Mouse (Mus musculus) activated CD4-positive, CD25-positive, alpha-beta regulatory T cell (primary cell): ENCODE measurements around the gene Gm20458. TPM values are rescaled to one million over a fixed set of nuclear protein-coding genes. Genes with fewer than 3 reads are reported as not detected.

ENCODE experiments used
- polyA plus RNA-seq, 2 experiments: library from polyadenylated mRNA; unstranded; fragments of 100-300 nt; shearing (Covaris generic); gene quantifications; one replicate each; pipeline ENCODE4 v1.2.1; 2017

The Gm20458 gene
- 10 to 100 TPM; 11.8 to 17.1 TPM for polyA plus RNA-seq

DNA sequence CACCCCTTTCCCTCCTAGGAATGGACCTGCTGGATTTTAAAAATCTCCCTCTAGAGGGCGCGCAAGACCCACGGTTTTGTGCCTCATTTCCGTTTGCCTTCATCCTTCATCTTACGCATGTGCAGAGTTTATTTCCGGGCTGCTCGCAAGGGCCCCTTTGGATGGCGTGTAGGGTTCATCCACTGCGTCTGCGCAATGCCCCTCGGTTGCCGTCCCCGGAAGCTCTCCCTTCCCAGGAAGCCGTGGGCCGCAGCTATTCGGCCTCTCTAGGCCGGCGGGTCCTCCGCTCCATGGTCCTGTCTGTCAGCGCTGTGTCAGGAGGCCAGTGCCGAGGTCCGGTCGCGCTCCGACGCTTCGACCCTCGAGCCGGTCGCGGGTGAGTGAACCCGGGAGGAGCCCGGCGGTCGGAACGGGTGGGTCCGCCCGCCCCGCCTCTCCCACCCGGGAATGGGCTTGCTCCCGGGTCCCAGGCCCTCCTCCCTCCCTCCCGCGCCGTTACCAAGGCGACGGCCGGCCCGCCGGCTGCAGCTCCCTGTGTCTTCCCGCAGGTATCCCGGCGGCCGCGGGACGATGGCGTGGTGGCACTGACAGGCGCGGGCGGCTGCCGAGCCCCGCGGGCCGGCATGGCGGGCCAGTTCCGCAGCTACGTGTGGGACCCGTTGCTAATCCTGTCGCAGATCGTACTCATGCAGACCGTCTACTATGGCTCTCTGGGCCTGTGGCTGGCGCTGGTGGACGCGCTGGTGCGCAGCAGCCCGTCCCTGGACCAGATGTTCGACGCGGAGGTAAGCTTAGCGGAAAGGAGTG, at the start of gene Gm20458:
Gm20458 (plus strand) TSS at position 223 of the 807 bp plus-strand sequence.

DNA sequence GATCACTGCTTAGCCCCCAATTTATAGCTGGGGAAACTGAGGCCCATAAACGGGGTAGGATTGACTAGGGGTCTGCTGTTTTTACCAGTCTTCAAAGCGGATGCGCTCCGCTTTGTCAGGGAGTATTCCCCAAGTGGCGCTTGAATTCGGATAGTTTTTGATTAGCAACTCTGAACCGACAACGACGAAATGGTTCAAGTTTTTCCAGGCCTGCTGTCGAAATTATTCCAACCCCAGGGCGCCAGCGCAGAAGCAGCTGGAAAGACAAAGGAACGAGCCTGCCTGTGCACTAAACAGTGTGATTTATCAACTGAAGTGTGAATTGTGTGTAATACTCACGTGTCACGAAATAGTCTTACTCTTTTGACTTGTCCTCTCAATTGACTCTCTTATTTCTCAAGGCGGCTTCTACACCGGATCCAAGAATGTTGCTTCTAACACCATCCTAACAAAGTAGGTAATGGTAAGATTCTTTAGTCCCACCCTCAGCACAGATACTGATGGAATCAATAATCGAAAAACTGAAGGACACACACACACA, 17.2 kb upstream of the Gm20458 start, which contains the start of gene Sdc4:
Sdc4 (minus strand) TSS at position 428 of the 541 bp plus-strand sequence.

DNA sequence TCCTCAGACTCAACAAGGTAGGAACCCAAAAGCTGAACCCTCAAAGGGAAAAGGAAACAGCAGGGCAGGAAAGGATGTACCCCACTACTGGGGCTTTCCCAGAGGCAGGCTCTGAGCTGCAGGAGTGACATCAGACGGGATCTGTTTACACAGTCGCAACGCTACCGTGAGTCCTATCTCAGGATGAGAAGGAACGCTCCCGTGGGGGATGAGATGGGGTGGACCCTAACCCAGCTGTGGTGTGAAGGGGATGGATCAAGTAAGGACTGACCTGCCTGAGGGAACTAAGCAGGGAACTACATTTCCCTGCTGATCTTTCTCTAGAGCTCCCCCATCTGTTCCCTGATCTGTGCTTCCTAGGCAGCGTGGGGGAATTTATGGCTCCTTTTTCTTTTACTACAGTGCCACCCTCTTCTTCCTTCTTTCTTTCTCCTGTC, 3.9 kb upstream of the Gm20458 start, which contains the start of gene Sys1:
Sys1 (plus strand) TSS at position 101 of the 437 bp plus-strand sequence.

DNA sequence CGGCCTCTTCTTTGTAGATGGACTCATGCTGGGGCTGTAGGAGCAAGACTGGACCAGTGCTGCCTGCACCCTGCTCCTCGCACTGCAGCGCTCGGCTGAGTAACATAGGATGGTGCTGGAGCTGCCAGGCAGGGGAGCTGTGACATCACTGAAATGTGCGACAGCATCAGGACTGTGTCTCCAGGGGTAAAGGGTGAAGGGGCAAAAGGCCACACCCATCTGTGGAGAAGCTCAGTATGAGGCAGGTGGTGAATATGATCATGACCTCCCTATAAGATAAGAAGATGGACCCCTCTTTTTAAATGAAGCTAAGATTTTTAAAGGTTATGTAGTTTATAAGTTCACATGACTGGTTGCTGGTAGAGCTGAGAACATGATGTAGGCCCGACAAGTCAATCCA, 12.9 kb downstream of the Gm20458 start, which contains the start of gene Trp53tg5:
Trp53tg5 (minus strand) TSS at position 101 of the 400 bp plus-strand sequence.

DNA sequence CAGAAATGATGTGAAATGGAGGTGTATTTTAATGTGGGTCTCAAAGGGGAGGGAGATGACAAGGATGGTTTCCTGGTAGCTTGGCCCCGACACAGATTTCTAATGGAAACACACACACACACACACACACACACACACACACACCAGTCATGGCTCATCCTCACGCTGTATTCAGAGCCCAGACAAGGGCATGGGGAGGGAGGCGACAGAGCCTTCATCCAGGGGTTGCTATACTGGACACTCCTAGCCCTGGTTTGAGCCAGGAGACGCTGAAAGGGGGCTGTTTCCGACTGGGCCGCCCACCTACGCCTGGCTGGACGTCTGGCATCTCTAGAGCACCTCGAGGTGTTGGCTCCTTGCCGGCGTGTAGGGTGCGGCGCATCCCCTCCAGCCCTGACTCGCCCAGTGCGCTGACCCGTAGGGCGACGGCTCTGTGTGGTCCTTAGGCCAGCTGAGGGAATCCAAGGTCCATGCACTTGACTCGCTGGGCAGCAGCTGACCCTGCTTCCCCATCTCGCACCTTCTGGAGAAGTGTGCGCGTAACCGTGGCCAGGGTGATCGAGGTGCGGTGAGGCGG, 25.0 kb downstream of the Gm20458 start, which contains the start of gene Dbndd2:
Dbndd2 (plus strand) TSS at position 426 of the 577 bp plus-strand sequence.

DNA sequence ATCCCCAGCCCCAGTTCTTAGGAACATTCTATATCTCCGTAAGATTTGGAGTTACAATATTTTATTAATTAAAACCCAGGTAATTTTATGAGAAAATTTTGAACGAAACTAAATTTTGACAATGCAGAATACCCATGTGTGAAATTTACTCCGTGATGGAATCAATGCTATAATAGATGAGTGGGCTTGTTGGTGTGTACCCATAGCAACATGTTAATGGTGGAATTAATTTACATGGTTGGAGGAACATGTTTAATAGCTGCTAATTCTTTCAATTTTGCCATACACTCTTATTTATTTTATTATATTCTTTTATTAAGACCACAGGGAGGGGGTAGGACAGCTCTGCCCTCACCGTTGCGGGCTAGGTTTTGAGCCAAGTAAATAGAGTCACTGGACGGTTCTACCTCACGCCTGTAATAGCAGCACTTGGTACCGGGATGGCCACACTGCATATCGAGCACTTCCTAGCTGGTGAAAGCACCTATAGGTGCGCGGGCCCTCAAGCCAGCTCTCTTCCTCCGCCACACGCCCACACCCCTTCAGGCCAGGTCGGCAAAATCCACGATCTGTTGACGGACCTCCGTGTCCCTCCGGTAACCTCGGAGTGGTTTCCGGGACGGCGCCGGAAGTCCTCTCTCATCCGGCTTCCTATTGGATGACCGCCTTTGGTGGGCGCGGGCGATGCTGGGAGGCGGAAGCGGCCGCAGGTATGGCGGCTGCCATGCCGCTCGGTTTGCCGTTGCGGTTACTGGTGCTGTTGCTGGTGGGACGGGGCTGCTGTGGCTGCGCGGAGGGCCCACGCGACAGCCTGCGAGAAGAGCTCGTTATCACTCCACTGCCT, 36.3 kb downstream of the Gm20458 start, which contains the start of gene Pigt:
Pigt (plus strand) TSS at position 674 of the 844 bp plus-strand sequence.

Other genes with a start within 250 kb of the Gm20458 start
- gene Wfdc15b, start 239.3 kb upstream of the Gm20458 start, polyA plus RNA-seq, result not detected
- gene Svs2, start 222.5 kb upstream of the Gm20458 start, polyA plus RNA-seq, result not detected
- gene Svs3b, start 204.3 kb upstream of the Gm20458 start, polyA plus RNA-seq, result not detected
- gene Svs4, start 182.5 kb upstream of the Gm20458 start, polyA plus RNA-seq, result not detected
- gene Svs3a, start 171.7 kb upstream of the Gm20458 start, polyA plus RNA-seq, result not detected
- not detected for gene Svs6, start 144.2 kb upstream of the Gm20458 start, polyA plus RNA-seq
- gene Svs5, start 128.2 kb upstream of the Gm20458 start, polyA plus RNA-seq, result not detected
- 10 to 100 TPM in 1 of 2 experiments, 1 to 10 TPM in 1; 8.3 to 12.3 TPM for gene Slpi, start 71.9 kb upstream of the Gm20458 start, polyA plus RNA-seq
- gene Rbpjl, start 57.8 kb upstream of the Gm20458 start, polyA plus RNA-seq, result not detected
- not detected for gene Matn4, start 55.8 kb upstream of the Gm20458 start, polyA plus RNA-seq
- gene Sdc4, start 17.1 kb upstream of the Gm20458 start, polyA plus RNA-seq, result 10 to 100 TPM in 1 of 2 experiments, 1 to 10 TPM in 1; 2.1 to 10.2 TPM
- 100 to 1,000 TPM; 109 to 126 TPM for gene Sys1, start 4.0 kb upstream of the Gm20458 start, polyA plus RNA-seq
- under 1 TPM in 1 of 2 experiments, not detected in 1; 0.24 TPM for gene Trp53tg5, start 12.8 kb downstream of the Gm20458 start, polyA plus RNA-seq
- 1 to 10 TPM; 3.5 to 4.9 TPM for gene Dbndd2, start 25.1 kb downstream of the Gm20458 start, polyA plus RNA-seq
- 10 to 100 TPM; 32.7 to 39.1 TPM for gene Pigt, start 36.6 kb downstream of the Gm20458 start, polyA plus RNA-seq
- gene Wfdc2, start 101.4 kb downstream of the Gm20458 start, polyA plus RNA-seq, result 1 to 10 TPM in 1 of 2 experiments, under 1 TPM in 1; 0.43 to 1.1 TPM
- gene Spint3, start 112.5 kb downstream of the Gm20458 start, polyA plus RNA-seq, result not detected
- gene Wfdc6a, start 124.5 kb downstream of the Gm20458 start, polyA plus RNA-seq, result not detected
- gene Eppin, start 132.6 kb downstream of the Gm20458 start, polyA plus RNA-seq, result not detected
- under 1 TPM in 1 of 2 experiments, not detected in 1; 0.28 TPM for gene Wfdc6b, start 152.6 kb downstream of the Gm20458 start, polyA plus RNA-seq
- gene Wfdc8, start 152.7 kb downstream of the Gm20458 start, polyA plus RNA-seq, result under 1 TPM in 1 of 2 experiments, not detected in 1; 0.12 TPM
- not detected for gene Wfdc16, start 177.8 kb downstream of the Gm20458 start, polyA plus RNA-seq
- gene Wfdc10, start 195.1 kb downstream of the Gm20458 start, polyA plus RNA-seq, result not detected
- gene Wfdc9, start 195.6 kb downstream of the Gm20458 start, polyA plus RNA-seq, result not detected
- gene Wfdc11, start 213.1 kb downstream of the Gm20458 start, polyA plus RNA-seq, result not detected
- gene Wfdc13, start 224.1 kb downstream of the Gm20458 start, polyA plus RNA-seq, result not detected
- not detected for gene Spint4, start 237.5 kb downstream of the Gm20458 start, polyA plus RNA-seq